Mouse (Mus musculus): ENCODE results near the gene Gamt. TPM values are rescaled to one million over a fixed set of nuclear protein-coding genes. Genes with fewer than 3 reads are reported as not detected.

Gene Gamt
- polyA plus RNA-seq, 2 experiments from 2014 or later = 0.47 TPM; not detected in 1

DNA sequence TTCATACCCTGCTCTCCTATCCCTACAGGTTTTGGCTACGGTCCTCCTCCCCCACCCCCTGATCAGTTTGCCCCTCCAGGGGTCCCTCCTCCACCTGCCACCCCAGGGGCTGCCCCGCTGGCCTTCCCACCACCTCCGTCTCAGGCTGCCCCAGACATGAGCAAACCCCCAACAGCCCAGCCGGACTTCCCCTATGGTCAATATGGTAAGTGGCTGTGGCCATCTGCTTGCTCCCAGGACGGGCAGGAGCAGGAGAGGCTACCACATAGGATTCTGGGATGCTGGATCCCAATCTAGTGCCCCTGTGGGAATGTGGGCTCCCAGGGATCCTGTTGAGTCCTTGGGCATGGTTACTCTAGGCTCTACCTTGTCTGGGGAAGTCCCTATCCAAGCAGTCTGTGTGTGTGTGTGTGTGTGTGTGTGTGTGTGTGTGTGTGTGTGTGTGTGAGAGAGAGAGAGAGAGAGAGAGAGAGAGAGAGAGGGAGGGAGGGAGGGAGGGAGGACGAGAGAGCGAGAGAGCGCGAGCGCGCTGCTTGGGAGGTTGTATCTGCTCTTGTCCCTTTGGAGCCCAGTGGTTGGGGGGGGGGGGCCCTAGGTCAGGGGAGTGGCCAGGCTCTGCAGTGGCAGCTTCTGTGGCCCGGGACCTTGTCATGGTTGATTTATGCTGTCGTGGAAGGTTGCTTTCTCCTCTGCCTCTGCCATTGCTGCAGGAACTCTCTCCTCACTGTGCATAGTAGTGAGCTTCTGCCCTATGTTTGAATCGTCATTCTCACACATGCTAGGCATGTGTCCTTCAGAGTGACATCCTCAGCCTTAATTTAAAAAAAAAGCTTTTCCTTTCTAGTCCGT, 24.6 kb upstream of the Gamt start:
- ATAC-seq = no peak

DNA sequence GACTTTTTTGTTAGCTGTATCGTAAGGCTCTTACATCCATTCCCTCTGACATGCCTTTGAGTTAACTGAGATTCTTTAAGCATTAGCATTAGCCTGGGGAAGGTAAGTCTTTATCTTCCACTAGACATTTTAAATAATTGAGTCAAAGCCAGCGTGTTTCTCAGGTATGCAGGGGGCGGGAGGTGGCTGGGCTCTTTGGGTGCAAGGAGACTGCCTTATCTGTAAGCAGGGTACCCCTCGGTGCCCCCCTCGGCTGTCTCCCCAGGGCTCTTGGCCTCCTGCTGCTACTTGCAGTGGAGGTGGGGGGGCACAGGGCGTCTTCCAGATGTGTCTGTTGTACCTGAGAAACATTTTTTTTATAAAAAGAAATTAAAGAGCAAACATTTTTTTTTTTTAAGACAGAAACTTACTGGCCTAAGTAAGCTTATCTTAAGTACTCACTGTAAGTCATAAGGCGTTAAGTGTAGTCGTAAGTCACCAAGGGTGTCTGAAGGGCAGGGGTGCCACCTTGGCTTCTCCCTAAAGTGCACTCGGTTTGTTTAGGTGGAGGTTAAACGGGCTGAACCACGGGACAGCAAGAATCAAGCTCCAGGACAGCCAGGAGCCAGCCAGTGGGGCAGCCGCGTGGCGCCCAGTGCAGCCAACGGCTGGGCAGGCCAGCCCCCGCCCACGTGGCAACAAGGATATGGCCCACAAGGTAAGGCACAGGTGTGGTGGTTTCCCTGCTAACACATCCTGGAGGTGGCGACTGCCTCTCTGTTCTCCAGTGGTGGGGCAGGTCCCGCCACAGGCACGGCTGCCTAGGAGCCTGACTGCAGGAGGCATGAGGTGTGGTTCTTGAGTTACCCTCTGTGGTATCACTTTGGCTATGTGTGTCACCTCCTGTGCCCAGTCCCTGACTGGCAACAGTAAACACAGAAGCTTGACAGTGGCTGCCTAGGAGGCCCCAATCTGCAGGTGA, 21.9 kb upstream of the Gamt start:
- no peak for ATAC-seq

DNA sequence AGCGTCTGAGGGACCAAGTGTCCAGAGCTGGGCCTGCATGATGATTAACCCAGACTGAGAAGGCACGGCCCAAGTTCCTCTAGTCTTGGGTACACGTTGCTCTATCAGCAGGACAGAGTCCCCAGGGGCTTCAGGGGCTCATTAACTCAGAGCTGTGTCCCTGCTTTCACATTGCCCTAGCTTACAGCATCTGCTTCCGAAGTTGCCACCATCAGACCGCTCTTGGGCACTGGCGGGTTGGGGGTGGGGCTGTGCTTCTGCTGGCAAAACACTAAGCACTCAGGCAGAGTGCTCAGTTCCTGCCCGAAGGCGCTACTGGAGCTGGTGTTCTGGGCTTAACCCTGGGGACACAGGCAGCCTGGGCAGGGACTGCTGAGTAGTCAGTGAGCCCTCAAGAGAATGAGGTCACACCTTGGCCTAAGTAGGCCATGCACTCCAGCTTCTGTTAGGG, 21.1 kb upstream of the Gamt start:
- no peak for ATAC-seq

DNA sequence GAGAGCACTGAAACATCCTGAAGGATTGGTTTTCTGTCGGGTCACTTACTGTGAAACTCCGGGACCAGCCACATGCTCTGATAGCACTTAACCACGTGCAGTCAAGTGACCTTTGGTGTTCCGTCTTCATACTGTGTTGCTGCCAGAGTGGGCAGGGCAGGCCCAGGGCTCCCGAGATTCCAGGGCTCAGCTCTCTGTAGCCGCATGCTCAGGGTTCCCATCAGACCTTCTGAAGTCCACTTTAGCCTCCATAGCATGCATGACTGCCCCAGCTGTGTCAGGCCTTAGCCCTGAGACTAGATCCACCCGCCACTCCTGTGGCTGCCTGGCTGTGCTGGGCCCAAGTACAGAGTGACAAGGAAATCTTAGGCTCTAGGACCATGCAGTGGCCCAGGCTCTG, 20.5 kb upstream of the Gamt start:
- no peak for ATAC-seq

DNA sequence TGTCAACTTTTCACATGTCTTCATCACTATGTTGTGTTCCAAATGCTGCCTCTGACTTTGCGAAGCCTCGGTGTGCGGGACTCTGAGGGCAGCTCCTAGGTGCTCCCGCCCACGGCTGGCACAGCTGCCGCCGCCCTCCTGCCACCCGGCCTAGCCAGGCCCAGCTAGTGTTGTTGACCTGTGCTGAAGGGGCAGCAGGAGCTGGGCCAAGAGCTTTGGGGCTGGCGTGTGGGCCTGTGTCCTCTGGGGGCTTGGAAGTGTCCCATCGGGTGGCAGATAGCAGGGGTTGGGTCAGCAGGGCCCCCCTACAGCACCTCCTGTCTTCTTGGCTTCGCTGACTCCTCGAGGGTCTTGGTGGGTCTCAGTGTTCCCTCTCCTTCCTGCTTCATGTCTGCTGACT, 18.5 kb upstream of the Gamt start:
- no peak for ATAC-seq

DNA sequence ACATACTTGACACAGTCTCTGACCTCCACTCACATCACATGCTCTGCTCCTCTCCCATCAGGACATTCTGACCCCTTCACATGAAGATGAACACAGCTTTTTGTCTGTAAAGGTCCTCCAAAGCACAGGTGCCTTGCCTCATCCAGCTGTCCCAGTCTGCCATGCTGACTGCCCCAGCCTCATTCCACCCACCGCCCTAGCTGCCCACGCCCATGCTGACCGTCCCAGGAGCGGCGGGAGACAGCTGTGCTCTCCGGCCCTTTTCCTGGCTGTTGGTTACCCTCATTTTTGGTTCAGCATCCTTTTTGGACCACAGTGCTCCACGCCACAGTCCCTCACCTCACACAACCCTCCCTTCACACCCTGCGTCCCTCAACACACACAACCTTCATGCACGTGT, 17.6 kb upstream of the Gamt start:
- no peak for ATAC-seq

DNA sequence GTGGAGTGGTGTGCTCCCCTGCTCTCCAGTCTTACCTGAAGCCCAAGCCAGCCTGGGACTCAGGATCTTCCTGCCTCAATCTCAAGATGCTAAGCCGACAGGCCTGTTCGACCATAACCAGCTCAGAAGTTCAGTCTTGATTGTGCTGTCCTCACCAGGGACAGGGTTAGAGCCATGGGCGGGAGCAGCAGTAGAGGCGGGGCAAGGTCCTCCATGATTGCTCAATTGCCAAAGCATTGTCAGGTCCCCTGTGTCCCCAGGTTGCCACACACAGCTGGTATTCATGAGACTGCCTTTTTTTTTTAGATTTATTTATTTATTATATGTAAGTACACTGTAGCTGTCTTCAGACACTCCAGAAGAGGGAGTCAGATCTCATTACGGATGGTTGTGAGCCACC, 15.4 kb upstream of the Gamt start:
- no peak for ATAC-seq

DNA sequence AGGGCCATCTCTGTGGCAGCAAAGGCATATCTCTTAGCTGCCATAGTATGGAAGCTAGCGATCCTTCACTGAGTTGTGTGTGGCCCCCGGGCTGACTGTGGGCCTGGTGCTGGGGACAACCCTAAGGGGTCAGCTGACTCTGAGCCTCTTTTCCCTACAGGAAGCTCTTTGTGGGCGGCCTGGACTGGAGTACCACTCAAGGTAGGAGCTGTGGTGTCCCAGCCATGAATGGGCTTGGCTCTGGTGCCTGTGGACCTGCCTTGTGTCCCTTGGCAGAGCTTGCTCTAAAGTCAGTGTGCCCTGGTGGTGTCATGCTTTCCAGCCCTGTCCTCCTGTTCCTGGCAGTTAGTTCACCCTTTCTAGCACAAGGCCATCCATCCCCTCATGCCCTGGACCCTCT, 13.0 kb upstream of the Gamt start:
- ATAC-seq = no peak

DNA sequence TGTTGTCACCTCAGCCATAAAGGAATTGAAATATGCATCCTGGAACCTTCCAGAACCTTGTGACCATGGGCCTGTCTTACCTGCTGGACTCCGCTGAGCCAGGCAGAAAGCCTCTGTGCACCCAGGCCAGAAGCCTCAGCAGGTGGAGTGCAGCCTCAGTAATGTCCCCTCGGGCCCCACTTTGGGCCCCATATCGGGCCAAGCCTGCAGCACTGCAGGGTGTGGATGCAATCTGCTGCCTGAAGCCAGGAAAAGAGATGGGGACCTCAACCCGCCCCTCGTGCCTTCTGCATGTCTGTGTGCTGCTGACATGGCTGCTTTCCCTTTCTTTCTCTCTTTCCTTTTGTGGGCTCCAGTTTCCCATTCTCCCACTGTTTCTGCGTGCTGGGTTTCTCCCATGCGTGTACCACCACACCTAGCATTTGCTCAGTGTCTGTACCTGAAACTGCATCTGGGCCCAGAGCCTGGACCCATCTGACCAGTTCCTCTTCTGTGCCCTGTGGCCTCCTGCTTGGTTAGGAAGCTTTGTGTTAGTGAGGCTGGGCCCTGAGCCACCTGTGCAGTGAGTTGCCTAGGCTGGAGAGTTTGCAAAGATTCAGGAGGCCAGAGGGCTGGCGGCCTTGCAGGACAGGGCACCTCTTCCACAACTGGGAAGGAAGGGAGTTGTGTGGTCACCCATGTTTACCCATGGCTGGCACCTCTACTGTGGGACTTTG, 11.2 kb upstream of the Gamt start:
- no peak for ATAC-seq

DNA sequence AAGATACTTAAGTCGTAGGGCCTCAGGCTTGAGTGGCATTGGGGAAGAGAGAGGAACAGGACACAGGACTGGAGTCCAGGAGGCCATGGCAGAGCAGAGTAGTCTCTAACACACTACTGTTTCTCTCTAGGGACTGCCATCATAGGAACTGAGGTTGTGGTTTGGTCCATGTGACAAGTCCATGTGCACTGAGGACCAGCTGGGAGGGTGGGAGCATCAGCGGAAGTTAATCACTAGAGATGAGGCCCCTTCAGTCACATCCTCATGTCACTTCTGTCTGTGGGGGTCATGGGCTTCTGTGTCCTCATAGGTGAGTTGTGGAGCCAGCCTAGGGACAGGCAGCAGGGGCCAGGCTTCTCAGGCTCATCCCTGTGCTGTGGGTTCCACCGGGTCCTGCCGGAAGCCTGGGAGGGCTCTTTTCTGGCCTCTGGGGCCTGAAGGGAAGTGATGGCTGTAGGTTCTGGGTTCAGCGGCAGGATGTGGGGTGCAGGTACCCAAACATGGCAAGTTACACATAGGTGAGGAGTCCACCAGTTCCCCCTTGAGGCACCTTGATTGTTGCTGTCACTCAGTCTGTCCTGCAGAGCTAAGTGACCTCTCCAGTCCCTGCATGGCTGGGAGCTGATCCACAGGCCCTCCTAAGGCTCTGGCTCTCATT, 10.5 kb upstream of the Gamt start:
- peak; percentile 64 for ATAC-seq

DNA sequence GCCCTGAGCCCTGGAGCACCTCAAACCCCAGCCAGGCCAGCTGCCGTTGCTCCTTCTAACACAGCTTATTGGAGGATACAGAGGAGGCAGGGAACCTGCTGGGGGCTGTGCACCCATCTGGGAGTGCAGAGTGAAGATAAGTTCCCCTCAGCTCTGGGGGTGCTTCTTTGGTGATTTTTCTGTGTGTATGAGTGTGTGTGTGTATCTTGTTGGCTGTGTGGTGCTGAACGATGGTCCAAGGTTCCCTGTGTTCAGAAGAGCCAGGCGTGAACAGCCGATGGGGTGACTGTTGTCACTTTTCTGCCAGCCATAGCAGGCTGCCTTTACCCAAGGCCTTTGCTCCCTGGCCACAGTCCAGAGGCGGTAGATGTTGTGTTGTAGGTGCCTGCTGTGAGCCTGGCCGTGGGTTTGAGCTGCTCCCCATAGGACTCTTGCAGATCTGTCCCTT, 9.9 kb upstream of the Gamt start:
- ATAC-seq = no peak

DNA sequence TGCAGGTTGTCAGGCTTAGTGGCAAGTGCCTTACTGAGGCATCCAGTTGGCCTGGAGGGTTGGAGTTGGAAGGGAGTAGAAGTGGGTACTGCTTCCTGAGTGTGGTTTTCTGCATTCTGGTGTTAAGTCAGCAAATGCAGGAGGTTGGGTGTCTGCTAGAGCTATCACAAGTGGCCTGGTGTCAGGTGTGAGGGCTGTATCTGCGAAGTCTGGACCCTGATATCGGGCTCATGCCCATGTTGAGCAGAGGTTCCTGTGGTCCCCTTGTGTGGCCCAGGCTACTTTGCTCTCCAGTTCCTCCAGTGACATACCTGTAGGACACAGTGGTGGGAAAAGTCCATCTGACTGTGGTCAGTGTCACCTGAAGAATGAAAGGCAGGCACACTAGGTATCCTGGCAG, 9.3 kb upstream of the Gamt start:
- no peak for ATAC-seq

DNA sequence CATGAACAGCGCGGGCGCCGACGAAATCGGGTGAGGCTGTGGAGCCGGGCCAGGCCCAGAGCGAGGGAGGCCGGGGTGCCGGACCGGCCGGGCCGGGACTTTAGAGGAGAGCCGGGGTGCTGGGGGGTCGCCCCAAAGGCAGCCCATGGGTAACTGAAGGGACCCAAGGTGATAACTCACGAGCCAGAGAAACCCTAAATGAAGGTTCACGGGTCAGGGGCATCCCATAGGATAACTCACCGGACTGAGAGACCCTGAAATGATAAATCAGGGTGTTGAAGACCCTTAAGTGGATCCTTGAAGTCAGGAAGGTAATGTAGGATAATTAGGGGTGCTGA, 4.3 kb upstream of the Gamt start:
- ATAC-seq = no peak

DNA sequence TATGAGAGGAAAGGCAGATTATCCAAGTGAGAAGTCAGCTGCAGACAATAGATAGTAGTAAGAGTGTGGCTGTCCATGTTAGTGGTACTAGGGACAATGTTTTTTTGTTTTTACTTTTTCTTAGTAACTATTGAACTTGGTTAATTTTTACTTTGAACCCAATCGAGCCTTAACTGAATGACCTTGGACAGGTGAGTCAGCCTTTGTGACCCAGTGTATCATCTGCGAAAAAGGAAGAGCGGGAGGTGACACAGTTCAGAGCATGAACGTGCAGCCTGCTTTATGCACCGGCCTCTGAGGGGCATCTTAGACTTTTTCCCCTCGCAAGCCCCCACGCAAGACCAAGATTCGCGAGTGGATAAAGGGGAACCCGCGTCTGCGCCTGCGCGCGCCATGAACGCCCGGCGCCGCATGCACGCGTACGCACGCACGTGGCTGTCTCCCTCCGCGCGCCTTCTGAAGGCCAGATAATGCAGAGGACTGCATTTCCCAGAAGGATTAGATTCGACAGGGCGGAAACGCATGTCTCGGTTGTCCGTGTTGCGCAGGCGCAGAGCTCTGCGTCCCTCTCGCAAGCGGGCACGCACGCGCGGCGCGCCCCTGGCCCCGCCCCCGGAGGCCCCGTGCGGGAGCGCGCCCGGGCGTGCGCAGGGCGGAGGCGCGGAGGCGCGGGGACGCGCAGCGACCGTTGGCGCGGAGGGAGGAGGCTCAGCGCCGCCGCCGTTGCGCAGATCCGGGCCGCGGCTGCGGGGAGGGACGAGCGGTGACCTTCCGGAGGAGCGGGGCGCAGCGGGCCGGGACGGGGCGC, 3.7 kb upstream of the Gamt start:
- peak; percentile 77 for ATAC-seq

DNA sequence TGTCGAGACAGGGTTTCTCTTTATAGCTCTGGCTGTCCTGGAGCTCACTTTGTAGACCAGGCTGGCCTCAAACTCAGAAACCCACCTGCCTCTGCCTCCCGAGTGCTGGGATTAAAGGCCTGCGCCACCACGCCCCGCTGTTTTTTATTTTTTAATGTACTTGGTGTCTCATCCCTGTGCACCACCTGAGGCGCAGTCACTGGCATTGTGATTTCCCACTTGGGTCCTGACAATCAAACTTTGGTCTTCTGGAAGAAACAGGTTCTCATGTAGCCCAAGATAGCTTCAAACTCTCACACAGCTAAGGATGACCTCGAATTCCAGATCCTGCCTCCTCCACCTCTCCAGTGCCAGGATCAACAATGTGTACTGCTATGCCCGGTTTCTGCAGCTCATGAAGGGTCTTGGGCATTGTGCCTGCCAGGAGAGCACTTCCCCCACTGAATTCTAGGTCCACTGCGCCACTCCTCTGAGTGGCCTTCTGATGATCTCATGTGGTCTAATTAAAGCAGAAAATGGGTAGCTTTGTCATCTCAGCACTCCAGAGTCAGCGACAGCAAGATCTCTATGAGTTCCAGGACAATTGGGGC, 2.1 kb upstream of the Gamt start:
- ATAC-seq = no peak

DNA sequence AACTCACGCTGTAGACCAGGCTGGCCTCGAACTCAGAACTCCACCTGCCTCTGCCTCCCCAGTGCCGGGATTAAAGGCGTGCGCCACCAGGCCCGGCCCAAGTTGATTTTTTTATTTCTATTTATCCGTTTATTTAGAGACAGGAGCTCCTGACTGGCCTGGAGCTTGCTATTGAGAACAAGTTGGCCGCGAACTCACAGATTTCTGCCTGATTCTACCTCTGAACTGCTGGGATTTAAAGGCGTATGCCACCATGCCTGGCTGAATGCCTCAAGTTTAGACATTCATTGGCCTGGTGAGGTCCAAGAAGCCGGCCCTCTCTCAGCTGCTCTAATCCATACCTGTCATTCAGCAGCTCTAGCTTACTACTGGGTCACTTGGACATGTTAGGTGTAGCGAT, 1.4 kb upstream of the Gamt start:
- ATAC-seq = no peak

DNA sequence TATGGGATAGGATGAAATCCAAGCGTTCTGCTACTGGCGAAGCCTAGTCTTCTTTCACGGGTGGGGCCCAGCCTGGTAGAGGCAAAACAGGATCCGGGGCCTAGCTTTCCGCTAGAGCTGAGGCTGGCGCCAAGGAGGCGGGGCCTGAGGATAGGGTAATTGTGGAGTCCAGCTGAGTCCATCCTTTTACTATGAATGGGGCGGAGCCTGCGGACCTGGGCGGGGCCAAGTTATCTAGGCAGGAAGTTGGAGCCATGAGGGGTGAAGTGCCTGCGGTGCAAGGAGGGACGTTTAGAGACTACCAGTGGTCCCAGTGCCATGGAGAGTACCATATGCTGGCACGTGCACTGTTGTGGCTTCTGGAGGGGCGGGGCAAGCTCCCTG, 765 bp upstream of the Gamt start:
- peak; percentile 19 for ATAC-seq

DNA sequence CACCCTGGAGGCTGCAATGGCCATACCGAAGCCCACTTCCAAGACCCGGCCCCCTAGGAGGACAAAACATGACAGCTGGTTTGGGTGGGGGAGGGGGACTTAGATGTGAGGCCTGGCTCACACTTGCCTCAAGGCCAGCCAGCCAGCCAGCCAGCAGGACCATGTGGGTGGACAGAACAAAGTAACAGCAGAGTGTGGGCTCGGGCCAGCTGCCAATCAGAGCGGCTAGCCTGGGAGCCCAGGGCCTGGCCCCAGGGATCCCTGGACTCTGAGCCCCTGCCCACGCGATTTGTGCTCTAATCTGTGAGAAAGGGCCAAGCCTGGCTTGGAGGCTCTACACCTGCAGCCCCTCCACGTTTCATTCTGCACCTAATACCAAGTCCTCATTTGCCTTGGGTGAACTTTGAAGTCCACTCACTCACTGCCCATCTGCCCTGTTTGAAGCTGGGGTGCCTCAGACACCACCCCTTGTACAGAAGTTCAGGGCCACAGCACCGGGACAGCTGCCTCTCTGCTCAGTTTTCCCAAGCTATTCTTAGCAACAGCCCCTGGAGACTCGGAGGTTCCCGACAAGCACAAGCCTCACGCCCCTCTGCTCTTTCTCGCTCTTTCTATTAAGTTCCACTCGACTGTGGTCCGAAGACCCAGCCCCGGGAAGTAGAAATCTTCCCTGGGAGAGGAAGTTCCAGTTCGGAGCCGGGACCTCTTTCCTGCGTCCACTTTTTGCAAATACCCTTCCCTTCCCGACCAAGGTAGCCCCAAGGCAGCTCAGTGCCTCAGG, 761 bp downstream of the Gamt start:
- no peak for ATAC-seq

DNA sequence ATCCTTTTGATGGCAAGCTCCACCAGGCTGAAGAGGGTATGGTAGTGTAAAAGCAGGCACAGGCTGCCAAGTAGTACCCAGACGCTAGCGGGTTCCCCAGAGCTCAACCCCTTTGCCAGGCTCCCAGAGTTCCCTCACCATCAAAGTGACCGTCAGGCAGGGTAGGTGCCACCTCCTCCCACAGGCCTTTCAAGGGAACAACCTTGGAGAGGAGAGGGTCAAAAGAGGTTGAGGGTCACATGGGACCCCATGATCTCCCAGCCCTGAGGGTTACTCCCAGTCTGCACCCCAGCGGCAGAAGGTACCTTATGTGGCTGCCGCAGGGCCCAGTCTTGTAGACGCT, 1.4 kb downstream of the Gamt start:
- no peak for ATAC-seq

DNA sequence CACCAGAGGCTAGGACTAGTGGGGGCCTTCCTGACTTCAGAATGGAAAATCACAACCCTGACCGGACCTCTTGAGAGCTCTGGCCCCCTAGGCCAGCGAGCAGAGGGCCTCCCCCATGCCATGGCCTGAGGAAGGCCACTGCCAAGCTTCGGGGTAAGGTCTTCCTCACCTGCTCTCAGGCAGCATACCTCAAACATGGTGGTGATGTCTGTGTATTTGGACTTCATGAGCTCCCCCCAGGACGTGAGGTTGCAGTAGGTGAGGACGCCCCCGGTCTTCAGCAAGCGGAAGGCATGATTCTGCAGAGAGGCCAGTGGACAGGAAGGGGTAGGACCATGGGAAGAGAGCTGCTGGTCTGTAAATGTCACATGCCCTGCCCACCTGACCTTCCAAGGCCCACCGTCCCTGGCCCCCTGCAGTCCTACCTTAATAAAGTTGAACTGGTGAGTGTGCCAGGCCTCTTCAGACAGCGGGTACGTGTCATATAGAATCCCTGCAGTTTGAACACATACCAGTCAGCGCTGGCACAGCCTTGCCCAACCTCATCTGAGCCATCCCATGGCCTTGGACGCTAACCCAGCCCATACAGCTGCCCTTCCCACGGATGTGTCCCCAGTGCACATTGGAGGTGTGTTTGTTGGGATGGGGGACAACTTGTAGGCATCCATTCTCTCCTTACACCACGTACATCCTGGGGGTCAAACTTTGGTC, 1.9 kb downstream of the Gamt start:
- no peak for ATAC-seq

Measured in CD4-positive, CD25-positive, alpha-beta regulatory T cell, adult 4 months (primary cell).